Mouse (Mus musculus) stomach, postnatal 0 days (tissue): ENCODE data around the gene Pxn. TPM values are rescaled to one million over a fixed set of nuclear protein-coding genes. Genes with fewer than 3 reads are reported as not detected.
"Not testable (repeated sequence)": the region's sequence is repeated elsewhere in the genome, so short reads cannot be mapped to it uniquely, and the experiment has no call there.

Experiments
- ATAC-seq: fragments of 200-750 bp; cut with Nextera tagmentation; 2 replicates; pipeline ENCODE4 v1.8.0; 2017; ENCODE audit not compliant: low FRiP score, low TSS enrichment
- DNase-seq: peaks from one replicate; pipeline ENCODE4 v3.0.0-alpha.2; 2016; ENCODE audit warnings: low spot score
- H3K27ac ChIP-seq: fragments of 300-500 bp; sonication (generic); replicated peaks from 2 replicates; pipeline ENCODE4 v1.5.1; 2014; ENCODE audit warnings: mild to moderate bottlenecking, control low read depth
- H3K27me3 ChIP-seq: fragments of 300-500 bp; sonication (generic); 2 replicates; pipeline ENCODE4 v1.6.1; 2014; ENCODE audit warnings: low read length; ENCODE audit not compliant: control insufficient read depth, insufficient read depth
- H3K36me3 ChIP-seq: fragments of 300-500 bp; sonication (generic); 2 replicates; pipeline ENCODE4 v1.6.1; 2014; ENCODE audit warnings: low read length, mixed read lengths; ENCODE audit not compliant: control insufficient read depth, insufficient read depth
- H3K4me1 ChIP-seq: fragments of 300-500 bp; sonication (generic); replicated peaks from 2 replicates; pipeline ENCODE4 v1.6.1; 2014; ENCODE audit warnings: antibody characterized with exemption; ENCODE audit not compliant: control insufficient read depth, insufficient read depth
- H3K4me2 ChIP-seq: fragments of 300-500 bp; sonication (generic); replicated peaks from 2 replicates; pipeline ENCODE4 v1.6.1; 2014; ENCODE audit warnings: low read depth, mild to moderate bottlenecking, control low read depth, moderate library complexity
- H3K4me3 ChIP-seq: fragments of 300-500 bp; sonication (generic); 2 replicates; pipeline ENCODE4 v1.5.1; 2014; ENCODE audit warnings: low read depth, low read length, control low read depth
- H3K9ac ChIP-seq: fragments of 300-500 bp; sonication (generic); 2 replicates; pipeline ENCODE4 v1.6.1; 2014; ENCODE audit warnings: mild to moderate bottlenecking, low read length, control low read depth, mixed read lengths
- H3K9me3 ChIP-seq: fragments of 300-500 bp; sonication (generic); 2 replicates; pipeline ENCODE4 v1.6.1; 2016; ENCODE audit warnings: low read length; ENCODE audit not compliant: control insufficient read depth
- CTCF ChIP-seq: IDR thresholded peaks from 2 replicates; pipeline ENCODE4 v1.5.1; 2016; ENCODE audit warnings: antibody characterized with exemption, low read depth, mild to moderate bottlenecking, moderate library complexity
- EP300 ChIP-seq: optimal IDR thresholded peaks from 2 replicates; pipeline ENCODE3; 2016; ENCODE audit warnings: antibody characterized with exemption
- WGBS: fragments of 180-500 bp; shearing (Covaris S2); extraction: QIAGEN DNeasy Blood & Tissue Kit; methylation state at CpG from one replicate; pipeline ENCODE4 v1.1.7; 2014; 5-methylcytosine and 5-hydroxymethylcytosine counted together
- polyA plus RNA-seq: library from polyadenylated mRNA; unstranded; fragments of >200 nt; fragmentation: Nextera tagmentation; extraction: Ambion mirVana; gene quantifications from 2 replicates; pipeline ENCODE4 v1.2.1, GENCODE M21; 2015

The Pxn gene
- polyA plus RNA-seq, 1 experiment from 2014 or later: 21.1 TPM

DNA sequence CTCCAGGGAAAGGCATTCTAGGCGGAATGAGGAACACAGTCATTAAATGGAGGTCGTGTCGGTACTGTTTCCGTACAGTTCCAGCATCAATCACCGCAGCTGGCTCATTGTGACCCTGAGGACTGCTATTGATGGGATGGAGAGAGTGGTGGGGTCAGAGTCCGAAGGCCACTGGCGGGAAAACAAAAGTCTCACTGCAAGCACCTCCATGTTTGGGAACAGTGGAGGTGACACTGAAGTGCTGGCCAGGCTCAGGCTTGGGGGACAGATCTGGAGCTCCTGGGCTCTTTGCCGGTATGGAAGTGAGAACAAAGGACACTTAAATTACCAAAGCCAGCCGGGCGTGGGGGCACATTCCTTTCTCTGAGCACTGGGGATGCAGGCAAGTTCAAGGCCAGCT is 62.2 kb downstream of the Pxn start:
- no peak for ATAC-seq
- WGBS: 36% methylated on average over 10 of the region's 10 CpGs
- DNase-seq: no peak

DNA sequence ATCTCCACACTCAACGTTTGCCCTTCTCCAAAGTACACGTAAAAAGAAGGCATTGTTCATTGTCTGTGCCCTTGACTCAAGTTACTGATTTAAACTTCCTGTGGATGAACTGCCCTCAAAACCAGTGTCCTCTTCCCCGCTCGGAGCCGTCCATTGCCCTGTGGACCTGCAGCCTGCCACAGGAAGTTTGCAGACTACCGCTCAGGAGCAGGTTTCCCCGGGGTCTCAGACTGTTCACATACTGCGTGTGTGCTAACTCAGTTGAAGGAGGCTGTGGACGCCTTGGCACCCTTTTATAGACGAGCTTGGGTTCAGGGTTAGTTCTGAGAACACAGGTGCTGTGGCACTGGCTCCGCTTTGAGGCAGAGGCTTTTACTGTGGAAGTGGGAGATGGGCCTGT is 62.8 kb downstream of the Pxn start:
- peaks cover 7% of the 10 kb centered on the region for H3K36me3 ChIP-seq
- no peak overlapping the region for H3K9ac ChIP-seq
- 67% methylated on average over 11 of the region's 11 CpGs for WGBS
- H3K4me1 ChIP-seq: peaks cover 3% of the 10 kb centered on the region; the same call in 1 of the 2 replicates
- TF ChIP-seq CTCF (no peak), EP300 (no peak)
- no peaks in the 10 kb centered on the region for H3K9me3 ChIP-seq
- no peak for ATAC-seq
- no peaks in the 10 kb centered on the region for H3K27me3 ChIP-seq
- no peak overlapping the region for H3K27ac ChIP-seq
- no peak for DNase-seq
- H3K4me2 ChIP-seq: no peak overlapping the region
- no peak overlapping the region for H3K4me3 ChIP-seq

More for the DNA sequence above, 62.2 kb downstream of the Pxn start:
- Histone ChIP-seq H3K4me3 (no peak overlapping the region), H3K27ac (no peak overlapping the region), H3K36me3 (peaks cover 7% of the 10 kb centered on the region; the same call in 1 of the 2 replicates), H3K9me3 (no peaks in the 10 kb centered on the region), H3K4me1 (peaks cover 3% of the 10 kb centered on the region; the same call in 1 of the 2 replicates), H3K9ac (no peak overlapping the region), H3K27me3 (no peaks in the 10 kb centered on the region), H3K4me2 (no peak overlapping the region)
- TF ChIP-seq CTCF (no peak), EP300 (no peak)

DNA sequence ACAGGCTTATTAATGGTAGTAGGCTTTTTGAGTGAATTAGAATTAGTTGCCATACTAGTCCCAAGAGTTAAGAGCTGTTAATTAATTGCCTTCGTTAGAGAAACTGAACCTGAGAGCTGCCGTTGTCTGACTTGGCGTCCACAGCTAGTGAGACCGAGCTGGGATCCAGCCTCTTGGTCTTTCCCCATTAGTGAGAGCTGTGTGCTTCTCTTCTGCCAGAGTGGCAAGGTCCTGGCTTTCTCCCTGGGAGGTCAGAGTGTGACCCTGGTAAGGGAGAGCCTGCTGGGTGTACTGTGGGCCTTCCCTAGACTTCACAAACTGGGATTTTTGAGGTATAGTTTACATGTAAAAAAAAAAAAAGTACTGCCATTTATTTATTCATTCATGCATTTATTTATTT is 63.2 kb downstream of the Pxn start:
- no peak overlapping the region for H3K27ac ChIP-seq
- H3K9me3 ChIP-seq: no peaks in the 10 kb centered on the region
- no peak overlapping the region for H3K4me2 ChIP-seq
- H3K4me3 ChIP-seq: no peak overlapping the region
- peaks cover 3% of the 10 kb centered on the region; the same call in 1 of the 2 replicates for H3K4me1 ChIP-seq
- H3K9ac ChIP-seq: no peak overlapping the region
- no peaks in the 10 kb centered on the region for H3K27me3 ChIP-seq
- TF ChIP-seq EP300 (no peak), CTCF (no peak)
- DNase-seq (no peak), ATAC-seq (no peak)
- peaks cover 8% of the 10 kb centered on the region for H3K36me3 ChIP-seq
- WGBS: 93% methylated on average over 4 of the region's 4 CpGs

DNA sequence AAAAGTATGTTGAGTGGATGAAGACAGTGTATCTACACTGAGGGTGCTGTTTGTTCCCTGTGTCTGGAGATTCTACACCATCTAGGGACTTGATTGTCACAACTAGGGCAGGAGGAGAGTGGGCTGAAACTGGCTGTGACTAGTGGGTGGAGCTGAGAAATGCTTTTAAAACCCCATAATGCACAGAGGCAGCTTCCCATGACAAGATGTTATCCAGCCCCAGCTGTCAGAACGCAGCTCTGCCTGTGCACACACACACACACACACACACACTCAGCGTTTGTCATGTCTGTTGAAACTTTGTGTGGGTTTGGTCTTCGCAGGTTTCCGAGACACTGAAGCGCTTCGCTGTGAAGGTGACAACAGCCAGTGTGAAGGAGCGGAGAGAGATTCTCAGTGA is 64.6 kb downstream of the Pxn start:
- no peaks in the 10 kb centered on the region for H3K9me3 ChIP-seq
- TF ChIP-seq EP300 (no peak), CTCF (no peak)
- DNase-seq (no peak), ATAC-seq (no peak)
- no peaks in the 10 kb centered on the region for H3K27me3 ChIP-seq
- no peak overlapping the region for H3K9ac ChIP-seq
- no peak overlapping the region for H3K27ac ChIP-seq
- WGBS: 96% methylated on average over 7 of the region's 7 CpGs
- peaks cover 12% of the 10 kb centered on the region for H3K36me3 ChIP-seq
- no peaks in the 10 kb centered on the region for H3K4me1 ChIP-seq
- H3K4me2 ChIP-seq: no peak overlapping the region
- no peak overlapping the region for H3K4me3 ChIP-seq

DNA sequence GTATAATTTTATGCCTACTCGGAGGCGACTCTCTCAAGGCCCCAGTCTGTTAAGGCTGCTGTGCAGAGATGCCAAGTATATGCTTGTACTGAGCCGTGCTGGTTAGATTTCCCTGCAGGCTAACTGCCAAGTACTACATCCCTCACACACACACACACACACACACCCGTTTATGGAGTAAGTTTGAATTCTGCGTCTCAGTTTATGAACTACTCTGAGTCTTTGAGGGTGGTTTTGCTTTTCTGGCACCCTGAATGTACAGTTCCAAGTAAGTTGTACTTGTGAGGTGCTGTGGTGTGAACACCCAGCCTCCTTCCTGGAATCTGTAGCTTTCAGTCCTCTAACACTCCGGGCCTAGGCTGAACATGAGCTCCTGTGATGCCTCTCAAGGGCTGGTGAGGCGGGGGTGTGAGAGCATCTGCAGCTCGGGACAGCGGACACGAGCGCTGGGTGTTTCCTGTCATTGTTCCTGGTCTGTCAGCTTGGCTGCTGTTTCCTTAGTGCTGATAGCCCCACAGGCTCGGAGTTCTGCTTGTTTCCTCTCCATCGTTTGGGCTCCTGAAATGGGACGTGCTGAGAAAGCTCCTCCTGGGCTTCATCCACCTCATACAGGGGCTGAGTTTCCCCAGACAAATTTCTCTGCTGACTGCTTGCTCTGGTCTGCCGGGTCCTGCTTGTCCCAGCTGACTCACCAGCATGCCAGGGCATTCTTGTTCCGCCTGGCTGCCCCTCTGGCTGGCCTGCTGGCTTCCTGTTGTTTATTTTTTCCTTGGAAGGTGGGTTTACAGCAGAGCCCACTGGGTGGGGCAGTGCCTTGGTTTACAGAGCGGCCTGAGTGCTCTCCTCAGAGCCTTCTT is 66.4 kb downstream of the Pxn start:
- H3K9me3 ChIP-seq: no peaks in the 10 kb centered on the region
- no peak for TF ChIP-seq CTCF
- TF ChIP-seq EP300: no peak
- H3K9ac ChIP-seq: peak overlapping the region; percentile 35; the same call in 1 of the 2 replicates
- no peaks in the 10 kb centered on the region for H3K27me3 ChIP-seq
- DNase-seq (no peak), ATAC-seq (peak; percentile 45; the same call in 1 of the 2 replicates)
- no peaks in the 10 kb centered on the region for H3K4me1 ChIP-seq
- peak overlapping the region; percentile 78 for H3K27ac ChIP-seq
- no peak overlapping the region for H3K4me3 ChIP-seq
- peak overlapping the region; percentile 14; the same call in 1 of the 2 replicates for H3K4me2 ChIP-seq
- peaks cover 24% of the 10 kb centered on the region for H3K36me3 ChIP-seq
- 43% methylated on average over 17 of the region's 17 CpGs for WGBS

DNA sequence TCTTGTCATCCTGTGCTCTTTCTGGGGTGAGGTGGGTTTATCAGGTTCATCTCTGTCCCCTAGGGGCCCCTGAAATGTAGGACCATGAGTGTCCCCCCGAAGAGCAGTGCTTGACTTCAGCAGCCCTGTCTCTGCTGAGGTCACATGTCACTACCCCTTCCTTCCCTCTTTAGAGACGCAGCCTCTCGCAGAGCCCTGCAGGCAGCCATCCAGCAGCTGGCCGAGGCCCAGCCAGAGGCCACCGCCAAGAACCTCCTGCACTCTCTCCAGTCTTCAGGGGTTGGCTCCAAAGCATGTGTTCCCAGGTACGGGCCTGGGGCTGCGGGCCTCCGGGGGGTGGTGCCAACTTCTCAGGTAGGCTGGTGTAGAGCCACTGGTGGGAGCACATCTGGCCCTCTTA is 68.5 kb downstream of the Pxn start:
- ATAC-seq: no peak

DNA sequence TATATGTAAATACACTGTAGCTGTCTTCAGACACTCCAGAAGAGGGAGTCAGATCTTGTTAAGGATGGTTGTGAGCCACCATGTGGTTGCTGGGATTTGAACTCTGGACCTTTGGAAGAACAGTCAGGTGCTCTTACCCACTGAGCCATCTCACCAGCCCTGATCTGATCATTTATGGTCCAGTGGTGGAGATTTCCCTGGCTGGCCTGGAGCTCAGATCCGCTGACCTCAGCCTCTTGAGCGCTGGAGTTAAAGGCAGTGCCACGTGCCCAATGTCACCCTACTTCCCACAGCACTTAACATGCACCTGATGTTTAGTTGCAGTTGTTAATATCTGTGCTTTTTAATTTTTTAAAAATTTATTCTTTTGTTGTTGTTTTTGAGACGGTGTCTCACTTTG is 71.2 kb downstream of the Pxn start:
- not testable (repeated sequence) for H3K9ac ChIP-seq, H3K9me3 ChIP-seq, H3K27me3 ChIP-seq, H3K4me1 ChIP-seq, ATAC-seq, H3K4me2 ChIP-seq, H3K27ac ChIP-seq, DNase-seq, H3K4me3 ChIP-seq
- peaks cover 56% of the 10 kb centered on the region for H3K36me3 ChIP-seq
- 94% methylated on average over 4 of the region's 4 CpGs for WGBS

More for the DNA sequence above, 68.5 kb downstream of the Pxn start:
- no peak for TF ChIP-seq CTCF
- TF ChIP-seq EP300: no peak
- DNase-seq: no peak
- H3K36me3 ChIP-seq: peaks cover 33% of the 10 kb centered on the region
- H3K4me2 ChIP-seq: no peak overlapping the region
- H3K9ac ChIP-seq: no peak overlapping the region
- no peaks in the 10 kb centered on the region for H3K27me3 ChIP-seq
- no peaks in the 10 kb centered on the region for H3K4me1 ChIP-seq
- H3K9me3 ChIP-seq: no peaks in the 10 kb centered on the region
- WGBS: 71% methylated on average over 8 of the region's 8 CpGs
- no peak overlapping the region for H3K4me3 ChIP-seq
- no peak overlapping the region; the same call in 1 of the 2 replicates for H3K27ac ChIP-seq
